Mouse (Mus musculus) common myeloid progenitor, adult 5-6 weeks (primary cell): ENCODE results near the gene Adamts20. TPM values are rescaled to one million over a fixed set of nuclear protein-coding genes. Genes with fewer than 3 reads are reported as not detected.

Source experiments
- ATAC-seq: replicated peaks from 2 replicates; pipeline ENCODE4 v1.8.0; 2016; ENCODE audit warnings: low read depth, mild to moderate bottlenecking, moderate TSS enrichment, inconsistent platforms; ENCODE audit not compliant: poor library complexity, severe bottlenecking
- total RNA-seq: library from RNA; stranded (forward); fragments of 200-1000, 187-1606 nt; gene quantifications from 2 replicates; pipeline ENCODE4 v1.2.3, GENCODE M21; 2017

Gene Adamts20
- total RNA-seq, 1 experiment from 2014 or later, result not detected

DNA sequence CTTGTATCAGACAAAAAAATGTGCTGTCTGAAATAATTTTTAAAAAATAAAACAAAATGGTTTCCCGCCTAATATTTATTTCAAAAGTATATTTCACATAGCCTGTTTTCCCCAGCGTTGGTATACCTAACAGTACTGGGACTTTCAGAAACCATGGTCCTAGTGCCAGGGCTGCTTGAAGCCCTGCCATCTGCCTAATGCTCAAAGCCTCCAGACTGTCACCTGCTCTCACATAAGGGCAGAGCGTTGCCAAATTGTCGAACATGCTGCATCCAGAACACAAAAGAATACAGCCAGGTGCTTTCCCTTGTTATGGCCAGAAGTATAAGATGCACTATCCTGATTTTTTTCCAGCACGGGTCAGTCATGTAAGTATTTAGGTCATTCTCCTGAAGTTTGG lies 209.7 kb downstream of the Adamts20 start:
- no peak for ATAC-seq

DNA sequence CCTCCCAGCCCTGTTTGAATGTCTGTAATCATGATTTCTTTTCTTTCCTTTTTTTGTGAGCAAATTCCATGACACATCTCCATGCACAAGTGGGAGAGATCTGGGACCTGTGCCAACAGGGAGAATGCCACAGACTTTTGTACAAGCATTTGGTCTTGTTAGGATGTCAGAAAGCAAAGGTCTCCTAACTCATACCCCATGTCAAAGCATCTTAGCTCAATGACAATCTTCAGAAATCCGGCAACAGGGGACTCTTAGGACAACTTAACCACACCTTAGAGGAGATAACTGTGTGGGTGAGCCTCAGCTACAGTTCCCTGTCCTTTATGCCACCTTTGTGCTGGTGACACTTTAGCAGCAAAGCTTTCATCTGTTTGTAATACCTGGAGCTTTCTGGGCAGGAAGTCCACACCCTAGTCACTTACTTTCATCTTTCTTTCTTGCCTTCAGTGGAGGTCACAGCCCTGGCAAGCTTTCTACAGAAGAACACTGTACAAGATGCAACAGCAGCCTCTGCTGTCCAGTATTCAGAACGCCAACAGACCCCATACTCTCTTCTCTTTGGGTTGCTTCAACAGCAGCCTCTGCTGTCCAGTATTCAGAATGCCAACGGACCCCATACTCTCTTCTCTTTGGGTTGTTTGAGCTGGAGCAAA lies 210.2 kb downstream of the Adamts20 start:
- no peak for ATAC-seq

DNA sequence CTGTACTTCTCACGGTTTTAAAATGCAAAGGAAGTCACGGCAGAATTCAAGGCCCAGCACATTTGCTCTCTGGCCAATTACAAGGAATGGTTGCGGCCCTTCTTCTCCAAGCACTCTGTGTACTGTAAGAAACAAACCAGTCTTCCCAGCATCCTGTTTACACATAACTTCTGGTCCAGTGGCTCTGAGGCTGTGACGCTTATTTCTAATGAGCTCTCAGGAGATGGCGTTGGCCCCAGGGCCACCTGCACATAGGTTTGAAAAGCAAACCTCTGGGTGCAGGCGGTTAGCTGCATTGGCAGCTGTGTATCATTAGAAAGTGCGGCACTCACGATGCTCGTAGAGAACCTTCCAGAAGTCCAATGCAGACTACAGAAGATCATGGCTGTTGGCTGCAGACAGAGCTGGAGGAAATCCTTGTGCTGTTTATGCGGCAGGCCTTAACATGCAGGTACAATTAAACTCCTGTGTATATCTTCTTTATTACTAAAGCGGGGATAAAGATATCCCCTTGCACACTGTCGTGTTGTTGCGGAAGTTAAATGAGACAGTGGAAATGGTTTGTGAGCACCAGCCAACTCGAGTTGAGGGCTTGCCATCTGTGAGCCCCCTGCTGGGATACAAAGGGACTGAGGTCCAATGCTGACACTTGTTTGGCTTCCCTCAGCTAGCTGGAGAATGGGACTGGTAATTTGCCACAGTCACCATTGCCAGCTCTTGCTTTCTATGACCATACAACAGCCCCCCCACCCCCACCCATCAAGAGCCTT lies 210.9 kb downstream of the Adamts20 start:
- ATAC-seq, result no peak

DNA sequence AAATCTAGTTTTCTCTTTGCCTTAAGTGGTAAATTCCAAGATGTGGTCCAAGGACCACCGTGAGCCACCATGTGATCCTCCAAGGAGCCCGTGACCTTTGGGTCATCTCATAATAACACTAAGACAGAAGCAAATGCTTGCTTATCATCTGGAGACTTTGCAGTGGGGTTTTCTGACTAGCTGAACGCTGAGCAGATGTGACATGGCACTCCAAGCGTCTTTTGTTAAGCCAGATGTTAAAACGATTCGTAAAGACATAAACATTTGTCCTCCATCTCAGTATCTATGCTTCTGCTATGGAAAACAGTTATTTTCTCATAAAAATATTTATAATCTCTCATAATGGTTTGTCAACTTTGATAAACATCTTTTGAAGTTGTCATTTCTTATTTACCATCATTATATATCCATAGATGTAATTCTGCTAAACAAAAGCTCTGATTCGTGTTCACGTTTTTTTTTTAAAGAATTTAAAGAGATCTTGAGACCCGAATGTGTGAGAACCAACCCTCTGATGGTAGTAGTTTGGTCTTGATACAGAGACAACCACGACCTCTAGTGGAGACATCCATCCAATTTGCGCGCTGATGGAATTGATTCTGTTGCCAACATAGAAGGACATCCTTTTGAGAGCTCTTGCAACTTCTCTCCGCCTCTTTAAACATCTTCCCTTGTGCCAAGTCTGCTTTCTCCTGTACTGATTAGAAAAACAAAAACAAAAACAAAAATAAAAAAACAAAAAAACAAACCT lies 212.1 kb downstream of the Adamts20 start:
- ATAC-seq, result no peak

DNA sequence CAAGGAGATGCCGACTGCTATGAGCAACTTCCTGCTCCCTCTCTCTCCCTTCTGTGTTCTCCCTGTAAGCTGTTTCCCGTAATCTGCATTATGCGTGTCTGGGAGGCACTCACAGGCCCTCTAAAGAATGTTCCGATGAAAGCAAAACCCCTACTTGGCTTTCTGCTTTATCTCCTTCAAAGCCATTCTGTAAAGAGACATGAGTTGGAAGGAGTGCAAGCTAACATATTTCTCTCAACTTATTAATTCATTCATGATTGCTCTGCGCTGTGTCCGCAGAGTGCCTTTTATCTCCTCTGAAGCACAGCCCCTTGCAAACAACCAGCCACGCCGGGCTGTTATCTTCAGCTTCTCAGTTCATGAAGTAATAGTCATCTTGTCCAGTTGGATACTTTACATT lies 215.5 kb downstream of the Adamts20 start:
- no peak for ATAC-seq

DNA sequence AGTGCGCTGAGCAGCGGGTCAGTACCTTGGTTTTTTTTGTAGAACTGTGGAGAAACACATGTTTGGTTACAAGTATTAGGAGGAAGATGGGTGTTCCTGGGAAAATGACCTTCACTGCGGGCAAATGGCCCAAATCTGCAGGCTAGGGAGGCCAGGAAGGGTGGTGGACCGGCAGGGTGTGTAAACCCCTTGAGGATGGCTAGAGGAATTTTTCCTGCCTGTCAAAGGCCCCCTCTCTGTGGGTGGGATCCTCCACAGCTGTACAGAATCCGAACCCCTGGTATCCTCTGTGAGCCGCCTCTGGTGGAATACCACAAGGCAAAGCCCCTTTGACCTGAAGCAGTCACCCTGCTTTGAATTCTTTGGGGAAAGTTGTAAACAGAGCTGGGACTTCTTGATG lies 216.8 kb downstream of the Adamts20 start:
- no peak for ATAC-seq

DNA sequence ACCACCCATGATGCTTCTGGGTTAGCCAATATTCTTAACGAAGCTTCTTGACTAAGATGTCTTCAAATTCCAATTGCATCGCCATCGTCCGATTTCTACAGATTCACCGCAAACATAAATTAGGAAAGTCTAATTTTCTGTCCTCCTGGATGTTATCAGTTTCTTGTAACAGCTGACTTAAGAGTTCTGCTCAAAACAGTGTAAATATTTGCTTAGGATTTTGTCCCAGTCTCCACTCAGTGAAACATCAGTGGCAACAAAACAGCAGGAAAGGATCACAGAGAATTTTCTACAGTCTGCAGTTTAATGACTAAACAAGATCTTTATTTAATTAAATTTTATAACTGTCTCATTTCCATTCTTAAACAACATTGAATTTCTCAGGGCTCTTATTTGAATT lies 218.5 kb downstream of the Adamts20 start:
- ATAC-seq, result no peak

DNA sequence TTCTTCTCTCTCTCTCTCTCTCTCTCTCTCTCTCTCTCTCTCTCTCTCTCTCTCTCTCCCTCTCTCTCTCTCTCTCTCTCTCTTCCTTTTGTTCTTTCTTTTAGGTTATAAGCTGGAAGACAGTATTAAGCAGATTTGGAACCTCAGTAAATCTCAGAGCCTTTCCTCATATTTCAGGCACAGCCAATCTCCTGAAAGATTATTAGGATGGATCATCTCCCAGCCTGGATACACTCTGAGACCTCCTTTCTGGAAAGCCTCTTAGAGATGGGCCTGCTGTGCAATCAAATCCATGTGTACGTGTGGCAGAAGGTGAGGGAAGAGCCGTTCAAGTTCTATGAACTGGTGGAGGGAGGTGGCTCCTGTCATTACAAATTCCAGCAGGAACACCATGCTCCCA lies 220.9 kb downstream of the Adamts20 start:
- ATAC-seq, result no peak

DNA sequence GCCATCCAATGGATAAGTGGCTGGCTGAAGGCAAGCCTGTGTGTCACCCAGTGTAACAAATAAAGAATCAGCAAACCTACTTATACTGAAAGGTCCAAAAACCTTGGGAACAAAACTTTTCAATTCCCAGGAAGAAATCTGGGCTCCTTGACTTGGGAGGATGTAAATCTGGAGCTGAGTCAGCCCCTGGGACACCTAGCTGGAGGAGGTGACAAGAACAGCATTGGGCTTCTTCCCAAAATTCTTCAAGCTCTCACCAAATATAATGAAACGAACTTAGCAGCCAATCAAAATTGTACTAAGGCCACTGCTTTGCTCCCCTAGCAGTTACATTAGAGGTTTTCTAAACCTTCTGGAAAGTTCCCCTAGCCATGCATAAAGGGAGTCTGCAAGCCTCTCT lies 223.1 kb downstream of the Adamts20 start:
- ATAC-seq, result no peak

DNA sequence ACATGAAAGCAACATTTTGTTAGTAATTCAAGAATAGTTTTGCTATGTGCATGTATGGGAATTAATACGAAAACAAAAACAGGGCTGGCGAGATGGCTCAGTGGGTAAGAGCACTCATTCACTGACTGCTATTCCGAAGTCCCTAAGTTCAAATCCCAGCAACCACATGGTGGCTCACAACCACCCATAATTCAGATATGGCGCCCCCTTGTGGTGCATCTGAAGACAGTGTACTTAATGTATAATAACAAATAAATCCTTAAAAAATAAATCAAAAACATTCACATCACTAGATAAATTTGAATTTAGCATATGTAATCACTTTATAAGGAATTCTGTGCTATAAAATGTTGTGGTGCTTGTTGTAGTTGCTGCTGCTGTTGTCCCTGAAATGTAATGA lies 225.6 kb downstream of the Adamts20 start:
- ATAC-seq, result no peak

DNA sequence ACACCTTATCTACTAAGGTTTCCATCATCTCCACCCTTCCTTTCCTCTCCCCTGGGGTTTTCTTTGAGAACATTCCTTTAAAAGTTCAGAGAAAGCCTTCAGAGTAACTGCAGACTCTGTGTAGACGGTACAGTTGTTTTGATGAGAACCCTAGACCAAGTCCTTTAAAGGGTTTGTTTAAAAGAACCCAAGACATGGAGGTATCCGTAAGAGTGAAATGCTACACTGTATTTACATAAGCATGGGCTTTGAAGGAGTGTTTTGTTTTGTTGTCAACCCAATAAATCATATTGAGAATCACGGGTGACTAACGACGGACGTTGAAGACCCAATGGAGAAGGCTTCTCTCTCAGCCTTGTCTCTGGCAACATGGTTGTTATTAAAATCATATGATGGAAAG lies 226.1 kb downstream of the Adamts20 start:
- ATAC-seq, result no peak

DNA sequence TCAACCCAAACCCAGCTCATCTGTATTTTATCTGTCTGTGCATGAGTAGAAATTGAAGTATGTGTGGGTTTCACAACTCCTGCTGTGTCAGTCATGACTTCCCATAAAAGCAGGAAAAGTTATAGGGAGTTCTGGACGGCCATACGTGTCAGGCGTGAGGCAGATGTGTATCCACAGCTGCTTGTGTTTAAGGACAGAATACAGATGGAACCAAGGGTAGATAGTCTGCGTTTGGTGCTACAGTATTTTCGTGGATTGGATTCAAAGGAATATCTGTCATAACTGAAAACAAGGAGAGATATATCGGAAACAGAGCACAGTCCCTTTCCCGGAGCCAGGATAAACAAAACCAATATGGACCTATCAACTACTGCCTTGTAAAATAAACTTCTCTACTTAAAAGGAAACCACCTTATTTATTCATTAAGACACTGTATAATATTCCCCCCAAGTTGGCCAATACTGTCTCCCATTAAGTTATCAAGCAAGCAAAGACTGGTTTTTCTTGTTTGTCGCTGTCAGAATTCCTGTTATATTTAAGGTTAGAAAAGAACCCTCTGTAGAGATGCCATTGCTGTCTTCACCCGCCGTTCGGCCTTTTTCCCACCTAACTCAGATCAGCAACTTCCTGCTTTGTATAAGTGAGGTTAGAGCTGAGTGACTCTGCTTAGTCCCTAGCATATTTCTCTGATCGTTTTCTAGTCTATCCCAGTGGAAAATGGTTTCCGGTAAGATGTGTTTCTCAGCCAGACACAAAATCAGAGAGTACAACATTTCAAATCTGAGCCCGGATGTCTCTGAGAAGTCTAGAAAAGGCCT lies 227.0 kb downstream of the Adamts20 start:
- no peak for ATAC-seq

DNA sequence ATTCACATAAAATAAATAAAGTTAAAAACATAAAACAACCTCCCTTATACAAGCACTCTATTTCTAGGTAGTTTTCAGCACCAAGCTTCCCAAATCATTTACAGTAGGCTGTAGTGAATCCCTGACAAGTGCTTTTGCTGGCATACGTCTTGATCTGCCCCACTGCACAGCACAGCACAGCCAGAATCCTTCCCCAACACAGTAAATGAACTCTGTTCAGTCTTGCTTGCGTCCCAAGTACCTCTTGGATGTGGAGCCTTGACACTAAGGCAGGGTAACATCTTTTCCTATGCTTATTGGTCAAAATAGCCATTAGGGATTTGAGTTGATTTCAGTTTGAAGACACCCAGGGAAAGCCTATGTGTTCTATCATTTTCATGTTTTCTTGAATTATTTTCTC lies 228.5 kb downstream of the Adamts20 start:
- ATAC-seq, result no peak

DNA sequence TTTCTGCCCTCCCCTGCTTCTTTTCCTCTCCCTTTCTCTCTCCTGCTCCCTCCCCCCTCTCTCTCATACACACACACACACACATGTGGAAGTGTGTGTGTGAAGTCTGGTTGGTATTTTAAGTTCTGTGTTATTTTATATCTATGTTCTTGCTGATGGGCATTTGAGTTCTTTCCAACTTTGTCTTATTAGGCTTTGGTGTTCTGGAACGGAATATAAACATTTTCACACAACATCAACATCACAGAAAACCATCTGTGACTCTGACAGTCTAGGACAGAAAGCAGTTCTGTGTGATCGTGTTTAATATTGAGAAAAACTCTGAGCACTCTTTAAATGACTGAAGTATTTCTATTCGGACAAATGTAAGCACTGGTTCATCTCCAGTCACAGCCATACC lies 229.1 kb downstream of the Adamts20 start:
- no peak for ATAC-seq

DNA sequence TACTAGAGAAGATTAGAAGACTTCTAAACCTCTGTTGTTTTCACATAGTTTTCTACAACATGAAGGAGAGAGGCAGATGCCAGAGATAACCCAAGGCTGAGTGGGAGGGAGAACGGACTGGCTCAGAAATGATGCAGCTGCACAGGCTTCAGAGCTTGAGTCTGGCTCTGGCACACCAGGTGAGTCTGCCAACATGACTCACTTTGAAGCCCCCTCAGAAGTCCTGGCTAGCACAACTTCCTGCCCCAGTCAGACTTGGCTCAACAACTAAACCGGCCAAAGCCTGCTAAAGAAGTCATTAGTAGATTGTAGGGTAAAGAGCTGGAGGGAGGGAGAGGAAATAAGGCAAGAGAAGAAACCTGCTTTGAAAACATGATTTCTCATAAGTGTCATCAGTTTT lies 230.0 kb downstream of the Adamts20 start:
- no peak for ATAC-seq

DNA sequence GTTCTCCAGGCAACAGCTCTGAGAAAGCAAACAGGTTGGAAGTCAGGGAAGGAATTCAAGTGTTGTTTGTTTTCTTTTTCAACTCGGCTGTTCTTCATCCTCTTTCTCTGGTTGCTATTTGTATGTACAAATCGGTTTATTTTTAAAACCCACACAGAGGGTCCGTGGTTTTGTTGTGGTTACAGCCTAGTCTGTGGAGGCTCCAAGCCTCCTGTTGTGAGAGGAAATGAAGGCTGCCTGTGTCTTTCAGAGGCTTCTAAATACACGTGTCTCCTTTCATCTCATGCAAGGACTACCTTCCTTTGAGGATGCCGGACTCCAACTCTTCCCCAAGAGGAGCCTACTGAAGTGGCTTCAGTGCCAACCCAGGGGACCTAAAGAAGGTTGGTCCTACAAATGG lies 234.0 kb downstream of the Adamts20 start:
- no peak for ATAC-seq

DNA sequence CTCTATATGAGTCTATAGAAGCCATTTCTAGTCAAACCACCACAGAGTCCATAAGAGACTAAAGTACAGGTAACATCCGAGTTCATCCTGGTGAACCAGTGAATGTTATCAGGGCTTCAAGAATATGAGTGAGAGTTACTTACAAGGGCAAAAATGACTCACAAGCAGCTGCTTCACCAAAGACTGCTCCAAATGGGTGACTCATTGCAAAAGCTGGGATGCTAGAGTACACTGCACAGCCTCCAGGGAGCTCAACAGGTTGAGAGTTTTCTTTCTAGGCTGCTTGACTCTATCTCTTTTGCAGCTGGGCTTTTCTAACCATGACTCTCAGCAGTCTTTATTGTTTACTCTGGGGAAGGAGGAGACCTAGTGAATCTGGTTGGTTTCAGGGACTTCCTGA lies 237.8 kb downstream of the Adamts20 start:
- no peak for ATAC-seq

DNA sequence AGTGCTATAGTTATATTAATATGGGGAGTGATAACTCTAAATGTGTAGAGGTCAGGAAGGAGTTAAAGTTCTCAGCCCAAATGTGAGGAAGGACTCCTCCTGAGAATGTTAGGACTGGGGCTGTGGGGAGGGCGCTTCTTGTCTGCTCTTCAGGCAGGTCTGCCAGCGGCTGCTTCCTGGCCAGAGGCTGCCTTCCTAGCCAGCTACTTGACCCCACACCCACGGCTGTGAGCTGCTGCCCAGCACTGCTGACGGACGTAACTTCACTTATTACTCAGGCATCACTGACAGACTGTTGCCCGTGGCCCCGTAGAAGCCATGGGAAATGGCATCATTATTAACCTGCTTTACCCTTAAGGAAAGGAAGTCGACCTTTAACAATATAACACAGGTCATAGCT lies 242.1 kb downstream of the Adamts20 start:
- 0 out of 2 replicates have a peak, but pooled peaks have one; percentile 25 for ATAC-seq

DNA sequence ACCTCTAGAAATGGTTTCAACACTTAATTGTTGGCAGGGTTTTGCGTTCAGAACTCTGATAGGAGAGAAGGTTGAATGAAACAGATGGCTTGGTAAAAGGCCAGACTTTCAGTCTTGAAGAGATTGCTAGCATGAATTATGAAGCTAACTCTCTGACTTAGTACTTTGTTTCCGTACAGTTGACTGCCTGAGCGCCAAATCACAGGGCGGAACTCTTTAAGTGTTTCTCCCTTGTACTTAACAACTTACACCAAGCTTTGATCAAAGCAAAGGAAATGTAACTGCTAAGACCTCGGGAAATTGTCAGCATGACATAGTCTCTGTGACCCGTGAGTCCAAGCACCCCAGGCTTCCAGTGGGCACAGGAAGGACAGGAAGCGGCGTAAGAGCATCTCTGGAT lies 244.5 kb downstream of the Adamts20 start:
- no peak for ATAC-seq
